Mouse (Mus musculus) embryonic facial prominence, embryonic 15.5 days (tissue): ENCODE measurements around the gene Ube2u. TPM values are rescaled to one million over a fixed set of nuclear protein-coding genes. Genes with fewer than 3 reads are reported as not detected.

Source experiments
- ATAC-seq: fragments of 200-750 bp; cut with Nextera tagmentation; 2 replicates; pipeline ENCODE4 v1.8.0; 2017; ENCODE audit warnings: low read depth, moderate TSS enrichment; ENCODE audit not compliant: insufficient number of reproducible peaks, low FRiP score, low TSS enrichment
- H3K27ac ChIP-seq: fragments of 300-500 bp; sonication (generic); replicated peaks from 2 replicates; pipeline ENCODE4 v1.5.1; 2015; ENCODE audit warnings: mild to moderate bottlenecking, inconsistent platforms
- H3K27me3 ChIP-seq: fragments of 300-500 bp; sonication (generic); 2 replicates; pipeline ENCODE4 v1.6.1; 2015; ENCODE audit warnings: inconsistent platforms
- H3K36me3 ChIP-seq: fragments of 300-500 bp; sonication (generic); 2 replicates; pipeline ENCODE4 v1.6.1; 2015; ENCODE audit warnings: mild to moderate bottlenecking, inconsistent platforms
- H3K4me1 ChIP-seq: fragments of 300-500 bp; sonication (generic); 2 replicates; pipeline ENCODE4 v1.6.1; 2015; ENCODE audit warnings: inconsistent platforms
- H3K4me2 ChIP-seq: fragments of 300-500 bp; sonication (generic); replicated peaks from 2 replicates; pipeline ENCODE4 v1.6.1; 2015; ENCODE audit warnings: mild to moderate bottlenecking, inconsistent platforms
- H3K4me3 ChIP-seq: fragments of 300-500 bp; sonication (generic); replicated peaks from 2 replicates; pipeline ENCODE4 v1.5.1; 2015; ENCODE audit warnings: mild to moderate bottlenecking, inconsistent platforms
- H3K9ac ChIP-seq: fragments of 300-500 bp; sonication (generic); 2 replicates; pipeline ENCODE4 v1.6.1; 2015; ENCODE audit warnings: inconsistent platforms
- H3K9me3 ChIP-seq: fragments of 300-500 bp; sonication (generic); replicated peaks from 2 replicates; pipeline ENCODE4 v1.6.1; 2016; ENCODE audit warnings: inconsistent platforms
- WGBS: fragments of 180-500 bp; shearing (Covaris S2); methylation state at CpG from one replicate; pipeline ENCODE4 v1.1.7; 2015; 5-methylcytosine and 5-hydroxymethylcytosine counted together
- polyA plus RNA-seq: library from polyadenylated mRNA; unstranded; fragments of >200 nt; fragmentation: Nextera tagmentation; extraction: Ambion mirVana; gene quantifications from 2 replicates; pipeline ENCODE4 v1.2.1, GENCODE M21; 2015

The Ube2u gene
- polyA plus RNA-seq = 0.67 and 1.7 TPM in 2 replicates

GRCm38 (mm10) chr4:100478592-100479321 lies at the start of gene Ube2u:
Ube2u (plus strand) TSS chr4:100478849.
- Histone ChIP-seq H3K4me2 (peak within 1 kb of the TSS; percentile 26), H3K9me3 (no peaks in the 10 kb centered on the region), H3K27ac (no peak within 1 kb of the TSS), H3K36me3 (no peaks in the 10 kb centered on the region), H3K4me3 (peak within 1 kb of the TSS; percentile 14; the same call in 1 of the 2 replicates), H3K27me3 (no peaks in the 10 kb centered on the region), H3K9ac (no peak within 1 kb of the TSS), H3K4me1 (no peaks in the 10 kb centered on the region)
- peak; percentile 63; the same call in 1 of the 2 replicates for ATAC-seq
- WGBS = 29% methylated on average over 15 of the region's 15 CpGs

DNA sequence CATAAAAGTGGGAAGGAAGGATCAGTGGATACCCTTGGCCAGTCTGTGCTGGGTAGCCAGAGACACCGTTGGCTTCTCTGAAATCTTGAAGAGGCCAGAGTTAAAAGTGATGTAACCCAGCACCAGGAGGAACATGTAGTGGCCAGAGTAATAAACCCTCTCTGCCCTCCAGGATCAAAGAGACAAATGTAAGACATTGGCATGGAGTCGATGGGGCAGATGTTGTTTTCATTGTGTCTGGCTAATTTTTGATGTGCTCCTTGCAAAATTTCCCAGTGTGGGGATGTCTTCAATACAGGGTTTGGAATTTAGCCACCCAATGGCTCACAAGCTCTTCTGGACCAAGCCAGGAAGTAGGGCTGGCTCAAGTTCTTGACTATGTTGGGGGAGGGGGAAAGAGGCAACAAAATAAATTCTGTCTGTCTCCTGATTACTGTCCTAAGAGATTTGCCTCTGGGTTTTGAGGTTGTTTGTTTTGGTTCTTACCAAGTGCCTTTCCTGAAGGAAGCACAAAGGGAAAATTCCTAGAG lies 49.2 kb upstream of the Ube2u start:
- Histone ChIP-seq H3K27me3 (no peaks in the 10 kb centered on the region; the same call in 1 of the 2 replicates), H3K36me3 (no peaks in the 10 kb centered on the region), H3K27ac (no peak overlapping the region), H3K9ac (no peak overlapping the region), H3K4me2 (no peak overlapping the region), H3K9me3 (no peaks in the 10 kb centered on the region), H3K4me3 (no peak overlapping the region), H3K4me1 (0 out of 2 replicates have a peak, but pooled peaks cover 4% of the 10 kb centered on the region)
- ATAC-seq = no peak
- 73% methylated on average over 2 of the region's 2 CpGs for WGBS

DNA sequence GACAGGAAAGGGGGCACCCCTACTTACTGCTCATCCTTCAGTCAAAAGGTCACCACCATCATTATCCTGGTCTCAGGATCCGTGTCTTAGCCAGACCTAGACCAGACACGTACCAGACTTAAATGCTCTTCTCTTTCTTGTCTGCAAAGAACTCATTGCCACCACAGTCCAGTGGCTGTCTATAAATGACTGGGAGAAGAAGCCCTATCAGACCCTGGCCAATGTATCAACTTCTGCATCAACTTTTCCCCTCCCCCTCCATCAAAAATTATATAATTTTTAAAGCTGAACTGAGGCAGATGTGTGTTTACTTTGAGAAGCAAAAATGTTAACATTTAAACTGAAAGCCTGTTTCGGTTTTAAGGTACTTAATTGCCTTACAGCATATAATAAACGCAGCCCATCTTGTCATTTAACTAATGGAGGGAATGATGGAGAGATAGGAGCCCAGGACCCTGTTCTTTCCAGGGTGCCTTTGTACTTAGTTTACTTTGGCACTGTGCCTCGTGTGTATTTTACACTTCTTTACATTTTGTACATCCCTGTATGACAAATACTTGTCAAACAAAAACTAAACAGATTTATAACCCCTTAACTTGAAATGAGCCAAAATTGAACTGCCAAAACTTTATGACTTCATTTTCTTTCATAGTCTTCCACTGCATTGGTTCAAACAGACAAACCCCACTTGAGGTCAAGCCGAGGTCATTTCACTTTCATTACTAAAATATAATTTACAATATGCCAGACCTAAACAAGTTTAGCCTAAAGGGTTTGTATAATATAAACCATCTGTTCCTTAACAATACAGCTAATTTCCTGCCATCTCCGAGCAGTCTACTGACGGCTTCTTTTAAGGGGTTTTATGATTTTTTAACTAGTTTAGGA lies 43.1 kb upstream of the Ube2u start:
- Histone ChIP-seq H3K9me3 (no peaks in the 10 kb centered on the region), H3K9ac (no peak overlapping the region), H3K4me2 (no peak overlapping the region), H3K27me3 (no peaks in the 10 kb centered on the region; the same call in 1 of the 2 replicates), H3K4me3 (no peak overlapping the region), H3K27ac (no peak overlapping the region), H3K36me3 (0 out of 2 replicates have a peak, but pooled peaks cover 2% of the 10 kb centered on the region), H3K4me1 (0 out of 2 replicates have a peak, but pooled peaks cover 3% of the 10 kb centered on the region)
- WGBS = 38% methylated on average over 8 of the region's 8 CpGs
- no peak for ATAC-seq

GRCm38 (mm10) chr4:100436169-100436547 lies 42.5 kb upstream of the Ube2u start:
- H3K36me3 ChIP-seq = peaks cover 7% of the 10 kb centered on the region
- 48% methylated on average over 4 of the region's 4 CpGs for WGBS
- no peak overlapping the region for H3K27ac ChIP-seq
- H3K27me3 ChIP-seq = no peaks in the 10 kb centered on the region; the same call in 1 of the 2 replicates
- no peaks in the 10 kb centered on the region for H3K9me3 ChIP-seq
- no peak overlapping the region for H3K4me3 ChIP-seq
- H3K9ac ChIP-seq = no peak overlapping the region
- ATAC-seq = no peak
- 0 out of 2 replicates have a peak, but pooled peaks cover 3% of the 10 kb centered on the region for H3K4me1 ChIP-seq
- H3K4me2 ChIP-seq = no peak overlapping the region

GRCm38 (mm10) chr4:100446897-100447296 lies 31.8 kb upstream of the Ube2u start:
- WGBS = 62% methylated on average over 3 of the region's 3 CpGs

GRCm38 (mm10) chr4:100462493-100463120 lies 16.0 kb upstream of the Ube2u start:
- no peak overlapping the region for H3K4me2 ChIP-seq
- H3K9ac ChIP-seq = no peak overlapping the region
- peaks cover 11% of the 10 kb centered on the region; the same call in 1 of the 2 replicates for H3K4me1 ChIP-seq
- H3K9me3 ChIP-seq = no peaks in the 10 kb centered on the region
- no peaks in the 10 kb centered on the region for H3K27me3 ChIP-seq
- no peaks in the 10 kb centered on the region for H3K36me3 ChIP-seq
- WGBS = 15% methylated on average over 9 of the region's 9 CpGs
- no peak overlapping the region for H3K4me3 ChIP-seq
- ATAC-seq = no peak
- H3K27ac ChIP-seq = no peak overlapping the region

More at GRCm38 (mm10) chr4:100446897-100447296, 31.8 kb upstream of the Ube2u start:
- H3K27ac ChIP-seq = no peak overlapping the region
- ATAC-seq = no peak
- no peaks in the 10 kb centered on the region for H3K4me1 ChIP-seq
- H3K36me3 ChIP-seq = peaks cover 3% of the 10 kb centered on the region; the same call in 1 of the 2 replicates
- no peak overlapping the region for H3K4me2 ChIP-seq
- H3K4me3 ChIP-seq = no peak overlapping the region
- H3K9me3 ChIP-seq = no peaks in the 10 kb centered on the region
- no peak overlapping the region for H3K9ac ChIP-seq
- no peaks in the 10 kb centered on the region for H3K27me3 ChIP-seq

- H3K4me3 ChIP-seq = no peak overlapping the region
- no peak overlapping the region for H3K4me2 ChIP-seq
- H3K4me1 ChIP-seq = no peaks in the 10 kb centered on the region
- WGBS = 87% methylated on average over 3 of the region's 3 CpGs
- no peak overlapping the region for H3K27ac ChIP-seq
- no peaks in the 10 kb centered on the region for H3K36me3 ChIP-seq
- H3K9ac ChIP-seq = no peak overlapping the region
- H3K27me3 ChIP-seq = no peaks in the 10 kb centered on the region
- H3K9me3 ChIP-seq = no peaks in the 10 kb centered on the region
- no peak for ATAC-seq
Observed at GRCm38 (mm10) chr4:100488447-100488846, 9.8 kb downstream of the Ube2u start.

DNA sequence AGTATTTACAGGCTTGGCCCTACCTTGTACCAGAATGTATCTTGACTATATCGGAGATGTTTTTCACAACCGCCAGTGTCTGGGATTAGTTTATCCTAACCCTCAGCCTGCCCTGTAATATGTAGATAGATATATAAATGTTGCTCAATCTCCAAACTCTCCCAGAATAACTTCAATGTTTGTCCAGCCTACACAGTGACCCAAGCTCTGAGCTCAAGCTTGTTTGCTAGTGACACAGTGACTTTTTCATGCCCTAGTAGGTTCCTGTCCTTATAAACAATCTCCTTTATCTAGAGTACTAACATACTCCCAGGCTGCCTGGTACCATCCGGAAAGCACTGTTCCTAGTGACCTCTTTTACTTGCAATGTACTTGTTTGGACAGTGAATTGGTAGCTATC lies 16.5 kb downstream of the Ube2u start:
- Histone ChIP-seq H3K9me3 (no peaks in the 10 kb centered on the region), H3K4me2 (no peak overlapping the region), H3K36me3 (no peaks in the 10 kb centered on the region), H3K27ac (no peak overlapping the region), H3K4me3 (no peak overlapping the region), H3K4me1 (no peaks in the 10 kb centered on the region), H3K9ac (no peak overlapping the region), H3K27me3 (no peaks in the 10 kb centered on the region)
- WGBS = 96% methylated on average over 3 of the region's 3 CpGs
- ATAC-seq = no peak

GRCm38 (mm10) chr4:100496521-100496920 lies 17.9 kb downstream of the Ube2u start:
- Histone ChIP-seq H3K4me2 (no peak overlapping the region), H3K9ac (no peak overlapping the region), H3K4me3 (no peak overlapping the region), H3K27me3 (no peaks in the 10 kb centered on the region), H3K9me3 (no peaks in the 10 kb centered on the region), H3K4me1 (no peaks in the 10 kb centered on the region), H3K27ac (no peak overlapping the region), H3K36me3 (no peaks in the 10 kb centered on the region)
- WGBS = 64% methylated on average over 1 of the region's 1 CpGs
- ATAC-seq = no peak

- H3K36me3 ChIP-seq = no peaks in the 10 kb centered on the region
- 58% methylated on average over 6 of the region's 6 CpGs for WGBS
- no peak overlapping the region for H3K9ac ChIP-seq
- H3K4me2 ChIP-seq = no peak overlapping the region
- H3K9me3 ChIP-seq = no peaks in the 10 kb centered on the region
- ATAC-seq = no peak
- no peak overlapping the region for H3K4me3 ChIP-seq
- H3K27ac ChIP-seq = no peak overlapping the region
- no peaks in the 10 kb centered on the region for H3K27me3 ChIP-seq
- H3K4me1 ChIP-seq = no peaks in the 10 kb centered on the region
Observed at GRCm38 (mm10) chr4:100498192-100498591, 19.5 kb downstream of the Ube2u start.
